Mouse (Mus musculus) erythroblast, embryonic 14.5 days (primary cell): ENCODE results near the gene Atg4d.

ENCODE experiments used
- GATA1 ChIP-seq: IDR thresholded peaks from 2 replicates; pipeline ENCODE4 v1.6.1; 2012; ENCODE audit warnings: low read length, inconsistent platforms, mixed read lengths
- TAL1 ChIP-seq: IDR thresholded peaks from 3 replicates; pipeline ENCODE4 v1.6.1; 2012; ENCODE audit warnings: low read length, inconsistent platforms, mixed read lengths

- TF ChIP-seq GATA1: no peak
- TF ChIP-seq TAL1: no peak
Measured at GRCm38 (mm10) chr9:21225415-21225758, 39.7 kb upstream of the Atg4d start.
